In genomic region chr1:88445400-88445799, GRCm38 (mm10) we compare ENCODE assay signal across 12 mouse cellular contexts. TPM values are rescaled to one million over a fixed set of nuclear protein-coding genes. Genes with fewer than 3 reads are reported as not detected.
DNase-seq lines count a peak whose midpoint lies in the region; ATAC-seq and TF ChIP-seq lines count a peak whose summit lies in the region.
"Had no signal": no experiment of that assay in that cellular context is flagged by ENCODE, and none has a peak within 500 bp of the region (broad histone marks: within the 10 kb centered on the region; RNA-seq: fewer than 3 reads in every experiment).

No protein-coding gene starts in this region.

- H3K36me3 ChIP-seq in kidney, adult 2 months (ENCODE audit: control insufficient read depth, insufficient read depth, low read length), result no peaks in the 10 kb centered on the region
- H3K36me3 ChIP-seq in thymus, adult 2 months (ENCODE audit: control insufficient read depth, insufficient read depth, low read length), result no peaks in the 10 kb centered on the region
- H3K36me3 ChIP-seq: heart, embryonic 10.5 days; neural tube, embryonic 13.5 days had no signal

- H3K4me3 ChIP-seq in kidney, adult 2 months (ENCODE audit: insufficient read depth, low read depth, low read length), result no peak overlapping the region
- no peak overlapping the region for H3K4me3 ChIP-seq in thymus, adult 2 months (ENCODE audit: control insufficient read depth, insufficient read depth, low read length)
- H3K4me3 ChIP-seq: heart, embryonic 10.5 days; neural tube, embryonic 13.5 days had no signal

- H3K27ac ChIP-seq in kidney, adult 2 months (ENCODE audit: insufficient read depth, low read depth, low read length), result no peak overlapping the region
- H3K27ac ChIP-seq in thymus, adult 2 months (ENCODE audit: control insufficient read depth, insufficient read depth, low read length), result no peak overlapping the region
- H3K27ac ChIP-seq: heart, embryonic 10.5 days; neural tube, embryonic 13.5 days had no signal

- H3K4me1 ChIP-seq in kidney, adult 2 months (ENCODE audit: control insufficient read depth, insufficient read depth, low read length), result peaks cover 3% of the 10 kb centered on the region; the same call in 1 of the 2 replicates
- H3K4me1 ChIP-seq in thymus, adult 2 months (replicated peaks; ENCODE audit: control insufficient read depth, insufficient read depth, low read length), result peaks cover 2% of the 10 kb centered on the region; the same call in 1 of the 2 replicates

- no peak for ATAC-seq in CD4-positive, CD25-positive, alpha-beta regulatory T cell, adult 4 months

- no peaks in the 10 kb centered on the region for H3K27me3 ChIP-seq in kidney, adult 2 months (replicated peaks; ENCODE audit: control insufficient read depth, insufficient read depth, low read length)
- no peaks in the 10 kb centered on the region for H3K27me3 ChIP-seq in thymus, adult 2 months (ENCODE audit: control insufficient read depth, insufficient read depth, low read length)
- H3K27me3 ChIP-seq: neural tube, embryonic 13.5 days had no signal

- peak; percentile 49 for TF ChIP-seq CTCF in kidney, adult 2 months (conservative IDR thresholded peaks at IDR 0.05; ENCODE audit: insufficient read depth, insufficient read length, low read depth, low read length)
- TF ChIP-seq CTCF in thymus, adult 2 months (IDR thresholded peaks at IDR 0.05; ENCODE audit: borderline replicate concordance, control insufficient read depth, extremely low read depth, insufficient read depth, low read length, poor library complexity), result no peak

- DNase-seq in CD4-positive, CD25-positive, alpha-beta regulatory T cell, adult 2 months (ENCODE audit: low read depth, low spot score), result peak; percentile 56
- DNase-seq in kidney, adult 2 months, result peak; percentile 38
- DNase-seq in kidney, postnatal 10 days, result no peak
- DNase-seq in thymus, postnatal 0 days (ENCODE audit: low spot score), result peak; percentile 53
- no peak for DNase-seq in thymus, adult 2 months
- DNase-seq in urinary bladder, postnatal 25 days (ENCODE audit: low spot score), result no peak
- no peak for DNase-seq in layer of hippocampus, adult 8-10 months (ENCODE audit: low spot score in 2 of 2)
- DNase-seq: cerebellum, adult 8-10 months; left cerebral cortex, postnatal 4 days had no signal

- TF ChIP-seq POLR2A in kidney, adult 2 months (IDR thresholded peaks at IDR 0.05; ENCODE audit: low read depth, low read length), result no peak
- TF ChIP-seq POLR2A in thymus, adult 2 months (IDR thresholded peaks at IDR 0.05; ENCODE audit: control insufficient read depth, extremely low read depth, insufficient read depth, low read length, poor library complexity), result no peak

- 71% methylated on average over 4 of the region's 4 CpGs for WGBS in kidney, adult 2 months
- 70% methylated on average over 4 of the region's 4 CpGs for WGBS in thymus, adult 2 months

RNA-seq across cellular contexts. Expression of gene Spp2, which starts 38.6 kb away (rescaled TPM):
- polyA plus RNA-seq in CD4-positive, CD25-positive, alpha-beta regulatory T cell, adult 4 months (2017; shearing (Covaris generic)), result not detected
- polyA plus RNA-seq in kidney, adult 2 months (2012; rRNA removed), result 1,106 and 1,181 TPM in 2 replicates
- polyA plus RNA-seq in thymus, postnatal 0 days (2015; fragmentation: Nextera tagmentation; extraction: Ambion mirVana), result 0.83 and 0.84 TPM in 2 replicates
- 0.44 and 0.71 TPM in 2 replicates for polyA plus RNA-seq in thymus, adult 2 months (2012; rRNA removed)
- under 1 TPM in 1 of 4 experiments, not detected in 3; 0.53 TPM for total RNA-seq in layer of hippocampus, adult 8-10 months (2022)

Comparison
In these comparisons a context has a peak if more than half of its experiments do, and no peak if none do; other contexts are left out.
1. DNase-seq: peak in CD4-positive, CD25-positive, alpha-beta regulatory T cell, adult 2 months (single experiment), kidney, adult 2 months (single experiment) and thymus, postnatal 0 days (single experiment); none in kidney, postnatal 10 days (single experiment), thymus, adult 2 months (single experiment), urinary bladder, postnatal 25 days (single experiment) and layer of hippocampus, adult 8-10 months (0 of 2).
2. RNA of gene Spp2, which starts 38.6 kb away (polyA plus RNA-seq): 1,106 to 1,181 TPM in kidney, adult 2 months; 0.83 to 0.84 TPM in thymus, postnatal 0 days, 0.44 to 0.71 TPM in thymus, adult 2 months and not detected in CD4-positive, CD25-positive, alpha-beta regulatory T cell, adult 4 months; every median in the first group is over 100 times any median in the second.